Mouse (Mus musculus): ENCODE results near the gene Gm42688. TPM values are rescaled to one million over a fixed set of nuclear protein-coding genes. Genes with fewer than 3 reads are reported as not detected.

The Gm42688 gene
- polyA plus RNA-seq, 1 experiment from 2014 or later, result 2.7 TPM

DNA sequence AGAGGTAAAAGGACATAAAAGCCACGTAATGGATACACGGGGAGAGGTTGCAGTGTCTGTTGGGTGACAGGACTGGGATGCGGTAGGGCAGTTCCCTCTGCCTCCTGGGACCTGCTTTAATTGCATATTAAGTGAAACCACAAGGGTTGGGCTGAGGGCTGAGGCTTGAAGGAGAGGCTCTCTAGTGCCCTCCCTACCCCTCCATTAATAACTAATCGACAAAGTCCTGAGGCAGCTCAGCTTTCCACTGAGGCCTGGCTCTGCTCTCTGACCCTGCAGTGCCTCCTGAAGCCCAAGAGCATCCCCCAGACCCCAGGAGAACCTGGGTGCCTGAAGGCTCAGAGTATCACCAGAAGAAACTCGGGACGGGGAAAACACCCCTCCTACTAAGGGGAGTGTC, 16.9 kb upstream of the Gm42688 start:
- DNase-seq (ENCODE audit: low spot score), result no peak

- DNase-seq (ENCODE audit: low spot score), result no peak
Measured at GRCm38 (mm10) chr6:83086121-83087035, 15.0 kb upstream of the Gm42688 start, which contains the start of gene Lbx2. Lbx2 (plus strand) TSS chr6:83086367.

GRCm38 (mm10) chr6:83087205-83087925, 14.1 kb upstream of the Gm42688 start:
- no peak for DNase-seq (ENCODE audit: low spot score)

- DNase-seq (ENCODE audit: low spot score), result no peak
Measured at GRCm38 (mm10) chr6:83087926-83088260, 13.5 kb upstream of the Gm42688 start.

GRCm38 (mm10) chr6:83092416-83093127, 8.8 kb upstream of the Gm42688 start:
- no peak for DNase-seq (ENCODE audit: low spot score)

GRCm38 (mm10) chr6:83095968-83096367, 5.4 kb upstream of the Gm42688 start:
- DNase-seq (ENCODE audit: low spot score), result peak; percentile 83

- no peak for DNase-seq (ENCODE audit: low spot score)
Measured at GRCm38 (mm10) chr6:83098411-83098810, 3.0 kb upstream of the Gm42688 start.

GRCm38 (mm10) chr6:83101688-83102556, 505 bp downstream of the Gm42688 start:
- DNase-seq (ENCODE audit: low spot score), result peak; percentile 81

GRCm38 (mm10) chr6:83103130-83103650, 1.8 kb downstream of the Gm42688 start:
- no peak for DNase-seq (ENCODE audit: low spot score)

GRCm38 (mm10) chr6:83104158-83104557, 2.7 kb downstream of the Gm42688 start:
- DNase-seq (ENCODE audit: low spot score), result no peak

- DNase-seq (ENCODE audit: low spot score), result peak; percentile 83
Measured at GRCm38 (mm10) chr6:83107566-83108400, 6.4 kb downstream of the Gm42688 start.

DNA sequence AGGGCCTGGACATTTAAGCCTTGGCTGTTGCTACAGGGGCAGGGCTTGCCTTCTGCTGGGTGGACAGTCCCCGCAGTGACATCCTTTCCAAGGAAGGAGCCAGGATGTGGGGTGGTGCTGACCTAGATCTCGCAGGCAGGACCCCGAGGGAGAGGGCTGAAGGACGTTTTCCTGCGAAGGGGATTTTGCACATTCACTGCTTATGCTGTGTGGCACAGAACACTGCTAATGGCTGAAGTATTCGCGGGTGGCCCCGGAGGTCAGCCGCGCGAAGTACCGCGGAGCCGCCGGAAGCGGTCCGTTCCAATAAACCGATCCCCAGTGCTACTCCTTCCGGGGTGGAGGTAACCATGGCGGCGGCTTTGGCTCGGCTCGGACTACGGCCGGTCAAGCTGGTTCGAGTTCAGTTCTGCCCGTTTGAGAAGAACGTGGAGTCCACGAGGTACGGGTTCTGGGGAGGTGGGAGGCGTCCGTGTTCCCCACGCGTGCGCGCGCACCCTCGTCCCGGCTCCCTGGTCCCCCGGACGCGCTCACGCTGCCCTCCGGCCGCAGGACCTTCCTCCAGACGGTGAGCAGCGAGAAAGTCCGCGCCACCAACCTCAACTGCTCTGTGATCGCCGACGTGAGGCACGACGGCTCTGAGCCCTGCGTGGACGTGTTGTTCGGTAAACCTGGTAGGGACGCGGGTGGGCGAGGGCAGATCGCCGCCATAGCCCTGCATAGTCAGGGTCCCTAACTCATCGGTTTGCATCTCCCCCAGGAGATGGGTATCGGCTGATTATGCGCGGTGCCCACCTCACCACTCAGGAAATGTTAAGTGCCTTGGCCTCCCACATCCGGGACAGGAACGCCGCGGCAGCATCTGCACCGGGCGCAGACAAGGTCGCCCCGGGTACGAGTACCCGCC, 7.6 kb downstream of the Gm42688 start, which contains the start of gene Mrpl53:
Gene Mrpl53 (plus strand): TSS at position 279 of the 907 bp plus-strand sequence.
- peak; percentile 61 for DNase-seq (ENCODE audit: low spot score)

- DNase-seq (ENCODE audit: low spot score), result no peak
Measured at GRCm38 (mm10) chr6:83111510-83112136, 10.2 kb downstream of the Gm42688 start.

DNA sequence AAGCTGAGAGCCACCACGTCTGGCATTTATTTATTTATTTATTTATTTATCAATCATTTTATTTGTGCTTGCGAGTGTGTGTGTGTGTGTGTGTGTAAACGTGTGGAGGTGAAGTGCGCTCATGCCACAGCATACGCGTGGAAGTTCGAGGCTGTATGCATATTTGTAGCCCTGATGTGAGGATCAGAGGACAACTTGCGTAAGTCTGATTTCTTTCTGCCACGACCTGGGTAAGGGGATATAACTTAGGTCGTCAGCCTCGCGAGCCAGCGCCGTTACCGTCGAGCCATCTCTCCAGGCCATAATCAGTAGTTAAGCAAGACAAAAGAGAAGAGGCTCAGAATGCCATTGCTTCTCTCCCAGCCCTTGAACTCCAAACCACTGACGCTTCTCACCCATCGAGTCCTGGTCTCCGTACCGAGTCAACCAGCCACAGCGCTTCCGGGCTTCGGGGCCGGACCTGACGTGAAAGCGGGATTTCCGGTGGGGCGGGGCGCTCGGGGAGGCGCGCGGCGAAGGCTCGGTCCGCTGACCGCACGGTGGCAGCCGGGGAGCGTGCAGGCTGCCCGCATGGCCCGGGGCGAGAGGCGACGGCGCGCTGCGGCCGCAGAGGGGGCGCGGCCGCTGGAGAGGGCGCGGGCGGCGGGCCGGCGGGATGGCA, 13.7 kb downstream of the Gm42688 start, which contains the start of gene Mogs:
Gene Mogs (plus strand): TSS at position 486 of the 661 bp plus-strand sequence.
- DNase-seq (ENCODE audit: low spot score), result peak; percentile 89

DNA sequence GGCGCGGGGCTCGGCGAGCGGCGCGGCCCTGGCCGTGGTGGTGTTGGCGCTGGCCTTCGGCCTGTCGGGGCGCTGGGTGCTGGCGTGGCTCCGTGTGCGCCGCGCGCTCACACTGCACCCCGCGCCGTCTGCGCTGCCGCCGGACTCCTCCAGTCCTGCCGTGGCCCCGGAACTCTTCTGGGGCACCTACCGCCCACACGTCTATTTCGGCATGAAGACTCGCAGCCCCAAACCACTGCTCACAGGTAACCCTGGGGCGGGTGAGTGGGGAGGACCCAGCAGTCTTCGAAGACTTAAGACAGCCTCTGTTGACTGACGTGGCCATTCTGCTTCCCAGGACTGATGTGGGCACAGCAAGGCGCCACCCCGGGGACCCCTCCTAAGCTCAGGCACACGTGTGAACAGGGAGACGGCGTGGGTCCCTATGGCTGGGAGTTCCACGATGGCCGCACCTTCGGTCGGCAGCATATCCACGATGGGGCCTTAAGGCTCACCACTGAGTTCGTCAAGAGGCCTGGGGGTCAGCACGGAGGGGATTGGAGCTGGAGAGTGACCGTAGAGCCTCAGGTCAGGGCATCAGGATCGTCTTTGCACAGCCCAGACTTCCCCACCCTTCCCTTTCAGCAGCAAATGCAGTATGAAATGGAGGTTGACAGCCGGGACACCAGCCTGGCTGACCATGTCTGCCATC, 14.4 kb downstream of the Gm42688 start:
- DNase-seq (ENCODE audit: low spot score), result peak; percentile 44

DNA sequence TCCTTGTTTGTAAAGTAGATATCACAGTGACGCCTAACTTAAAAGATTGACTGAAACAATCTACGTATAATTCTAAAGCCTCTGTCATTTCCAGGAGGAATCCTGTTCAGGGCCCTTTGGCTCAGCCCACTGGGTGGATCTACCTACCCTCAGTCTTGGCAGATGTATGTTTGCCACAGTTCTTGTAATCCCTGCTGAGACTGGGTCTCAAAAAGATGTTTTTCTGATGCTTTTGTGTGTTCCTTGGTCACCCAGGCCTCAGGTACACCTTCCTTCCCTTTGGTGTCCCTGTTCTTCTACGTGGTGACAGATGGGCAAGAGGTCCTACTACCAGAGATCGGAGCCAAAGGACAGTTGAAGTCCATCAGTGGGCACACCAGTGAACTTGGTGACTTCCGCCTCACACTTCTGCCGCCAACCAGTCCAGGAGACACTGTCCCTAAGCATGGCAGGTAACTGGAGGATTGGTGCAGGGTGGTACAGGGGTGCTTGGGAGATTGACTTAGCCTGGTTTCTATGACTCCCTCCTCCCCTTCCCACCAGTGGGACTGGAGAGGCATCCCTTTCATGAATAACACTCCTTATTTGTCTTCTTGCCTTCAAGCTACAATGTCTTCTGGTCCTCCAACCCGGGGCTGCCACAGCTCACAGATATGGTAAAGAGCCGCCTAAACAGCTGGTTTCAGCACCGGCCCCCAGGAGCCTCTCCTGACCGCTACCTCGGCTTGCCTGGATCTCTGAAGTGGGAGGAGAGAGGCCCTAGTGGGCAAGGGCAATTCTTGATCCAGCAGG, 15.2 kb downstream of the Gm42688 start:
- no peak for DNase-seq (ENCODE audit: low spot score)
